In the genomic region with DNA sequence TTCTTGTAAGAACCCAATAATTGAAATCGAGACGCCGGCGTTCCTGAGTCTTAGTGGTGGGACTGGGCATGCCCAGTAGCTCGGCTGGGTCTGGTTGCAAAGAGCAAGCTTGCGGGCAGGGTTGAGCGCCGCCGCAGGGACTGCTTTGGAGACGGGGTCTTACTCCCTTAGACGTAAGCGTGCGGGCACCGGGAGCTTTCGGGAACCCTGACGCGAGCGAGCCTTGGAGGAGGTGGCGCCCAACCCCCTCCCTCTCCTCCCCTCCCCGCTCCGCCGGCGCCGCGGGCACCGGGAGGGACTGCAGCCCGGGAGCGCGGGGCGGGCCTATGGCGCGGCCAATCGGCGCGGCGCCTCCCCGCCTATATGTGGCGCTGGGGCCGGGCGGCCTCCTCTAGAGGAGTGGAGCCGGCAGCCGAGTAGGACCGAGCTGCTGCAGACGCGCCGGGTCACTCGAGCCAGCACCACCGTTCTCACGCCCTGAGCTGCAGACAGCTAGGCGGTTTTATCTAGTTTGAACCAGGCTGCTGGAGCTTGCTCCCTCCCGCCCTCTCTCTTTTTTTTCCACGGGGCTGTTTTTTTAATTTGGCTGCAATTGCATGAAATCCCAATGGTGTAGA, we compare ENCODE assay signal across 8 mouse cellular contexts. TPM values are rescaled to one million over a fixed set of nuclear protein-coding genes. Genes with fewer than 3 reads are reported as not detected.
DNase-seq lines count a peak whose midpoint lies in the region; ATAC-seq and TF ChIP-seq lines count a peak whose summit lies in the region.

No protein-coding gene starts in this region.

- no peak for TF ChIP-seq CTCF in C2C12 (IDR thresholded peaks at IDR 0.05; ENCODE audit: control insufficient read depth, insufficient read depth, insufficient read length)
- TF ChIP-seq CTCF in embryonic fibroblast, embryonic 13.5 days (IDR thresholded peaks at IDR 0.05; ENCODE audit: borderline replicate concordance, insufficient read depth, low read length): no peak
- TF ChIP-seq CTCF in midbrain, postnatal 0 days (IDR thresholded peaks at IDR 0.05): peak; percentile 1; the same call in 1 of the 2 replicates

- H3K9me3 ChIP-seq in heart, embryonic 10.5 days: no peaks in the 10 kb centered on the region
- no peaks in the 10 kb centered on the region for H3K9me3 ChIP-seq in kidney, embryonic 14.5 days (ENCODE audit: control insufficient read depth, low read length)
- no peaks in the 10 kb centered on the region for H3K9me3 ChIP-seq in limb, embryonic 15.5 days
- no peaks in the 10 kb centered on the region for H3K9me3 ChIP-seq in midbrain, postnatal 0 days (ENCODE audit: low read length)

- H3K9ac ChIP-seq in kidney, embryonic 14.5 days (ENCODE audit: low read depth, low read length): peak overlapping the region; percentile 95
- peak overlapping the region; percentile 89 for H3K9ac ChIP-seq in limb, embryonic 15.5 days
- peak overlapping the region; percentile 99 for H3K9ac ChIP-seq in midbrain, postnatal 0 days (replicated peaks; ENCODE audit: low read length, poor library complexity, severe bottlenecking)

- peaks cover 72% of the 10 kb centered on the region for H3K79me2 ChIP-seq in C2C12 (ENCODE audit: control insufficient read depth, insufficient read depth)

- H3K79me3 ChIP-seq in C2C12 (ENCODE audit: low read depth): peaks cover 35% of the 10 kb centered on the region

- H3K4me2 ChIP-seq in kidney, embryonic 14.5 days (replicated peaks; ENCODE audit: low read depth, low read length): peak overlapping the region; percentile 68
- H3K4me2 ChIP-seq in limb, embryonic 15.5 days: peak overlapping the region; percentile 74
- H3K4me2 ChIP-seq in midbrain, postnatal 0 days (ENCODE audit: low read depth, low read length, poor library complexity, severe bottlenecking): peak overlapping the region; percentile 95

- TF ChIP-seq POLR2A in embryonic fibroblast, embryonic 13.5 days (IDR thresholded peaks at IDR 0.05; ENCODE audit: low read depth, low read length): peak; percentile 100

- H3K27ac ChIP-seq in embryonic fibroblast, embryonic 13.5 days (ENCODE audit: insufficient read depth, low read length): peak overlapping the region; percentile 95
- H3K27ac ChIP-seq in heart, embryonic 10.5 days: peak overlapping the region; percentile 99
- H3K27ac ChIP-seq in kidney, embryonic 14.5 days (ENCODE audit: low read depth, low read length): peak overlapping the region; percentile 98
- peak overlapping the region; percentile 99 for H3K27ac ChIP-seq in limb, embryonic 15.5 days
- peak overlapping the region; percentile 100 for H3K27ac ChIP-seq in midbrain, postnatal 0 days (ENCODE audit: low read depth, low read length)

- peak overlapping the region; percentile 89 for H3K4me3 ChIP-seq in C2C12 (ENCODE audit: insufficient read depth, poor library complexity, severe bottlenecking)
- peak overlapping the region; percentile 90 for H3K4me3 ChIP-seq in embryonic fibroblast, embryonic 13.5 days (ENCODE audit: insufficient read depth, low read length)
- peak overlapping the region; percentile 90 for H3K4me3 ChIP-seq in heart, embryonic 10.5 days
- H3K4me3 ChIP-seq in kidney, embryonic 14.5 days (ENCODE audit: low read length): peak overlapping the region; percentile 64
- H3K4me3 ChIP-seq in limb, embryonic 15.5 days: peak overlapping the region; percentile 68
- peak overlapping the region; percentile 69 for H3K4me3 ChIP-seq in midbrain, postnatal 0 days (ENCODE audit: low read depth, low read length)

- H3K36me3 ChIP-seq in C2C12 (ENCODE audit: control insufficient read depth, insufficient read depth): peaks cover 36% of the 10 kb centered on the region
- peaks cover 19% of the 10 kb centered on the region for H3K36me3 ChIP-seq in heart, embryonic 10.5 days
- H3K36me3 ChIP-seq in kidney, embryonic 14.5 days (ENCODE audit: control insufficient read depth, insufficient read depth, low read length): peaks cover 23% of the 10 kb centered on the region
- peaks cover 19% of the 10 kb centered on the region for H3K36me3 ChIP-seq in limb, embryonic 15.5 days
- H3K36me3 ChIP-seq in midbrain, postnatal 0 days (ENCODE audit: insufficient read depth, low read length): peaks cover 10% of the 10 kb centered on the region; the same call in 1 of the 2 replicates

- H3ac ChIP-seq in C2C12 (ENCODE audit: control insufficient read depth, insufficient read length, low read depth): peak overlapping the region; percentile 97

- ATAC-seq in kidney, embryonic 14.5 days (ENCODE audit: low FRiP score, low TSS enrichment): peak; percentile 96
- ATAC-seq in limb, embryonic 15.5 days (ENCODE audit: insufficient number of reproducible peaks, low FRiP score, low TSS enrichment, low read depth): peak; percentile 93
- peak; percentile 92 for ATAC-seq in midbrain, postnatal 0 days (ENCODE audit: low FRiP score)

- no peaks in the 10 kb centered on the region for H3K4me1 ChIP-seq in embryonic fibroblast, embryonic 13.5 days (ENCODE audit: control insufficient read depth, insufficient read depth, low read length)
- H3K4me1 ChIP-seq in heart, embryonic 10.5 days: peaks cover 27% of the 10 kb centered on the region
- peaks cover 8% of the 10 kb centered on the region; the same call in 1 of the 2 replicates for H3K4me1 ChIP-seq in kidney, embryonic 14.5 days (ENCODE audit: control insufficient read depth, insufficient read depth, low read length)
- peaks cover 26% of the 10 kb centered on the region for H3K4me1 ChIP-seq in limb, embryonic 15.5 days
- H3K4me1 ChIP-seq in midbrain, postnatal 0 days (ENCODE audit: insufficient read depth, low read length): peaks cover 11% of the 10 kb centered on the region; the same call in 1 of the 2 replicates

- peak; percentile 97 for DNase-seq in brain, adult 2 months (ENCODE audit: low read depth, low spot score)
- peak; percentile 96 for DNase-seq in heart, embryonic 10.5 days (ENCODE audit: low spot score)
- DNase-seq in midbrain, postnatal 0 days (ENCODE audit: low spot score): peak; percentile 97
- DNase-seq in spleen, postnatal 10 days (ENCODE audit: low spot score in 2 of 2): peak; percentile 93 to 95

- no peaks in the 10 kb centered on the region for H3K27me3 ChIP-seq in C2C12 (ENCODE audit: control insufficient read depth, insufficient read depth, insufficient read length)
- no peaks in the 10 kb centered on the region for H3K27me3 ChIP-seq in heart, embryonic 10.5 days (ENCODE audit: insufficient read depth, poor library complexity, severe bottlenecking)
- H3K27me3 ChIP-seq in kidney, embryonic 14.5 days (ENCODE audit: control insufficient read depth, insufficient read depth, low read length): no peaks in the 10 kb centered on the region
- H3K27me3 ChIP-seq in limb, embryonic 15.5 days: no peaks in the 10 kb centered on the region
- H3K27me3 ChIP-seq in midbrain, postnatal 0 days (ENCODE audit: insufficient read depth, low read length): no peaks in the 10 kb centered on the region

- under 1% methylated on average over 40 of the region's 52 CpGs for WGBS in heart, embryonic 10.5 days
- under 1% methylated on average over 33 of the region's 52 CpGs for WGBS in kidney, embryonic 14.5 days
- under 1% methylated on average over 35 of the region's 52 CpGs for WGBS in limb, embryonic 15.5 days
- WGBS in midbrain, postnatal 0 days: under 1% methylated on average over 44 of the region's 52 CpGs

TF ChIP-seq in C2C12, 6 proteins besides CTCF, POLR2A, EP300 and RAD21:
- TF ChIP-seq MYOG (IDR thresholded peaks at IDR 0.05; ENCODE audit: control insufficient read depth, extremely low read depth, insufficient read length): no peak
- TF ChIP-seq MAX (IDR thresholded peaks at IDR 0.05): peak; percentile 65

RNA-seq across cellular contexts. Expression of gene Serp2, which starts 52.5 kb away (rescaled TPM):
- polyA plus RNA-seq in C2C12 (2012; fragmentation: generic; extraction: Trizol): 32.8 TPM
- 2.7 and 3.5 TPM in 2 replicates for polyA plus RNA-seq in embryonic fibroblast, embryonic 13.5 days (2011; ENCODE audit: insufficient read length, low read depth, missing spikeins)
- 25.3 and 27.0 TPM in 2 replicates for polyA plus RNA-seq in heart, embryonic 10.5 days (2016; fragmentation: Nextera tagmentation; extraction: Ambion mirVana)
- polyA plus RNA-seq in kidney, embryonic 14.5 days (2014; fragmentation: Nextera tagmentation; extraction: Ambion mirVana): 15.2 and 16.2 TPM in 2 replicates
- 9.7 and 9.8 TPM in 2 replicates for polyA plus RNA-seq in limb, embryonic 15.5 days (2015; fragmentation: Nextera tagmentation; extraction: Ambion mirVana)
- 164 and 199 TPM in 2 replicates for total RNA-seq in midbrain, postnatal 0 days (2014; rRNA removed)
- polyA plus RNA-seq in midbrain, postnatal 0 days (2015; fragmentation: Nextera tagmentation; extraction: Ambion mirVana): 271 and 292 TPM in 2 replicates

Comparison
In these comparisons a context has a peak if more than half of its experiments do, and no peak if none do; other contexts are left out.
1. Peak in every context shown above with its lines: DNase-seq, ATAC-seq, H3K4me3 ChIP-seq and H3K27ac ChIP-seq.